Mouse (Mus musculus) liver, embryonic 14.5 days (tissue): ENCODE results near the gene C87499. TPM values are rescaled to one million over a fixed set of nuclear protein-coding genes. Genes with fewer than 3 reads are reported as not detected.

Experiments used
- ATAC-seq: fragments of 200-750 bp; cut with Nextera tagmentation; 2 replicates; pipeline ENCODE4 v1.8.0; 2017; ENCODE audit warnings: moderate number of reproducible peaks, mild to moderate bottlenecking, moderate library complexity; ENCODE audit not compliant: insufficient read depth
- DNase-seq, 3 experiments: peaks; one replicate each; pipeline ENCODE4 v3.0.0-alpha.2; 2012 to 2013; ENCODE audit warnings: low read depth in 3 of 3, low spot score in 3 of 3
- H3K27ac ChIP-seq: fragments of 300-500 bp; sonication (generic); 2 replicates; pipeline ENCODE4 v1.5.1; 2014; ENCODE audit warnings: moderate library complexity, mild to moderate bottlenecking, control low read depth, inconsistent platforms
- H3K27me3 ChIP-seq: fragments of 300-500 bp; sonication (generic); 2 replicates; pipeline ENCODE4 v1.6.1; 2014; ENCODE audit warnings: mild to moderate bottlenecking, low read length, moderate library complexity; ENCODE audit not compliant: control insufficient read depth, insufficient read depth
- H3K36me3 ChIP-seq: fragments of 300-500 bp; sonication (generic); replicated peaks from 2 replicates; pipeline ENCODE4 v1.6.1; 2014; ENCODE audit warnings: low read depth; ENCODE audit not compliant: control insufficient read depth, insufficient read depth
- H3K4me1 ChIP-seq, 2 experiments: fragments of 200-500 bp in 1 of 2; fragments of 300-500 bp in 1 of 2; sonication (generic) in 1 of 2; replicated peaks; 2 replicates each; pipeline ENCODE4 v1.6.1; 2012 to 2014; ENCODE audit warnings: antibody characterized with exemption in 1 of 2, inconsistent platforms in 1 of 2, low read length in 1 of 2; ENCODE audit not compliant: control insufficient read depth in 2 of 2, insufficient read depth in 2 of 2
- H3K4me2 ChIP-seq: fragments of 300-500 bp; sonication (generic); 2 replicates; pipeline ENCODE4 v1.6.1; 2014; ENCODE audit warnings: low read depth, mild to moderate bottlenecking, control low read depth, moderate library complexity
- H3K4me3 ChIP-seq, 2 experiments: fragments of 200-500 bp in 1 of 2; fragments of 300-500 bp in 1 of 2; sonication (generic) in 1 of 2; 2 replicates each; pipeline ENCODE4 v1.5.1; 2012 to 2014; ENCODE audit warnings: low read depth in 2 of 2, low read length in 2 of 2, mild to moderate bottlenecking in 2 of 2, control low read depth in 1 of 2, inconsistent platforms in 1 of 2, moderate library complexity in 1 of 2; ENCODE audit not compliant: insufficient read depth in 1 of 2
- H3K9ac ChIP-seq: fragments of 300-500 bp; sonication (generic); replicated peaks from 2 replicates; pipeline ENCODE4 v1.6.1; 2014; ENCODE audit warnings: mild to moderate bottlenecking, control low read depth, moderate library complexity
- H3K9me3 ChIP-seq: fragments of 300-500 bp; sonication (generic); 2 replicates; pipeline ENCODE4 v1.6.1; 2016; ENCODE audit warnings: low read length, mixed read lengths; ENCODE audit not compliant: control insufficient read depth
- CTCF ChIP-seq: IDR thresholded peaks from 2 replicates; pipeline ENCODE4 v1.5.1; 2016; ENCODE audit warnings: antibody characterized with exemption, low read depth, control low read depth
- EP300 ChIP-seq: IDR thresholded peaks from 2 replicates; pipeline ENCODE4 v1.6.1; 2016; ENCODE audit warnings: antibody characterized with exemption, low read depth
- WGBS: fragments of 180-500 bp; shearing (Covaris S2); extraction: QIAGEN DNeasy Blood & Tissue Kit; methylation state at CpG from one replicate; pipeline ENCODE4 v1.1.7; 2014; ENCODE audit not compliant: insufficient replicate concordance; 5-methylcytosine and 5-hydroxymethylcytosine counted together
- polyA plus RNA-seq, 2 experiments: library from polyadenylated mRNA; depleted of rRNA in 1 of 2; stranded (reverse) in 1 of 2; unstranded in 1 of 2; fragments of >200 nt; fragmentation: Nextera tagmentation in 1 of 2; extraction: Ambion mirVana in 1 of 2; gene quantifications; 2 replicates each; pipeline versions ENCODE4 v1.2.1 to v1.2.3; 2012 to 2014

The C87499 gene
- polyA plus RNA-seq, 2 experiments: not detected

DNA sequence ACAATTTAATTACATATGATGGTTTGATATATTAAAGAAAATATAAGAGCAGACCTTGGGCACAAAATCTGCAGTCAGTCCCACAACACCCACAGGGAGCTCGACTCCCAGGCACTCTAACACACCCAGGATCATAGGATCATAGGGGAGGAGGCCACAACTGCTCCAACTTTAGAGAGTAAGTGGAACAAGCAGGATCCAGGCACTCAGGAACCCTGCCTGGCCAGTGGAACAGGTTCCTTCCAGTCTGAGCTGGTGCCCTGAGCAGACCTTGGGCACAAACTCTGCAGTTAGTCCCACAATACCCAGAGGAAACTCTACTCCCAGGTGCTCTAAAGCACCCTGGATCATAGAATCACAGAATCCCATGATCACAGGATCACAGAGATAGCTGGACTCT, 21.2 kb upstream of the C87499 start:
- Histone ChIP-seq H3K4me3 (no peak overlapping the region), H3K4me1 (no peaks in the 10 kb centered on the region), H3K27ac (no peak overlapping the region), H3K9ac (no peak overlapping the region), H3K4me2 (no peak overlapping the region), H3K27me3 (no peaks in the 10 kb centered on the region), H3K36me3 (no peaks in the 10 kb centered on the region), H3K9me3 (no peaks in the 10 kb centered on the region)
- TF ChIP-seq EP300 (no peak), CTCF (no peak)
- no peak for ATAC-seq
- no peak for DNase-seq
- 19% methylated on average over 1 of the region's 1 CpGs for WGBS

DNA sequence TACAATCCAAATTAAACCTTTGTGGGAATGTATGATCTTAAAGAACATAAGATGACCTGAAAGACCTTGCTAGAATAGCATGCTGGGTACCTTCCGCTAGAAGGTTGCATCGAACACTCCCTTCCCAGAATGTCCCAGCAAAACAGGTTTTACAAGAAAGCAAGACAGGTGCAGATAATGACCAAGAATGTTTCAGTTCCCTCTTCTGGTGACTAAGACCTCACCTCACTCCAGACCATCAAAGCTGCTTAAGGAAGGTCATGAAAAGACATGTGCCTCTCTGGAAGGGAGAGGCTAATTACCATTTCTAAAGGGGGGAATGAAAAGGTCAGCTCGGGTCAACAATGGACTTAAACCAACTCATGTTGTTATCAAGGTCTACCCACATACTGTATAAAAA, 19.4 kb upstream of the C87499 start:
- no peaks in the 10 kb centered on the region for H3K9me3 ChIP-seq
- ATAC-seq: no peak
- no peaks in the 10 kb centered on the region for H3K27me3 ChIP-seq
- H3K27ac ChIP-seq: no peak overlapping the region
- no peak overlapping the region for H3K4me3 ChIP-seq
- H3K9ac ChIP-seq: no peak overlapping the region
- no peaks in the 10 kb centered on the region for H3K4me1 ChIP-seq
- TF ChIP-seq CTCF: no peak
- no peak for TF ChIP-seq EP300
- WGBS: 68% methylated on average over 3 of the region's 3 CpGs
- H3K36me3 ChIP-seq: no peaks in the 10 kb centered on the region
- H3K4me2 ChIP-seq: no peak overlapping the region
- no peak for DNase-seq

- Histone ChIP-seq H3K36me3 (no peaks in the 10 kb centered on the region), H3K4me1 (no peaks in the 10 kb centered on the region), H3K4me2 (no peak within 1 kb of the TSS), H3K27ac (no peak within 1 kb of the TSS), H3K4me3 (no peak within 1 kb of the TSS), H3K9ac (no peak within 1 kb of the TSS), H3K9me3 (no peaks in the 10 kb centered on the region), H3K27me3 (no peaks in the 10 kb centered on the region)
- ATAC-seq (no peak), DNase-seq (no peak)
- TF ChIP-seq EP300 (no peak), CTCF (no peak)
- WGBS: 23% methylated on average over 2 of the region's 2 CpGs
These were observed 10.1 kb upstream of the C87499 start, which contains the start of gene Ifna13 for GRCm38 (mm10) chr4:88644359-88644758. Gene Ifna13, minus strand, starts transcription at chr4:88644459.

GRCm38 (mm10) chr4:88642526-88642925, 8.3 kb upstream of the C87499 start:
- Histone ChIP-seq H3K9ac (no peak overlapping the region), H3K36me3 (no peaks in the 10 kb centered on the region), H3K4me2 (no peak overlapping the region), H3K4me1 (no peaks in the 10 kb centered on the region), H3K4me3 (no peak overlapping the region), H3K9me3 (no peaks in the 10 kb centered on the region), H3K27me3 (no peaks in the 10 kb centered on the region), H3K27ac (no peak overlapping the region)
- ATAC-seq: no peak
- DNase-seq: no peak
- 21% methylated on average over 2 of the region's 2 CpGs for WGBS
- no peak for TF ChIP-seq EP300
- no peak for TF ChIP-seq CTCF

DNA sequence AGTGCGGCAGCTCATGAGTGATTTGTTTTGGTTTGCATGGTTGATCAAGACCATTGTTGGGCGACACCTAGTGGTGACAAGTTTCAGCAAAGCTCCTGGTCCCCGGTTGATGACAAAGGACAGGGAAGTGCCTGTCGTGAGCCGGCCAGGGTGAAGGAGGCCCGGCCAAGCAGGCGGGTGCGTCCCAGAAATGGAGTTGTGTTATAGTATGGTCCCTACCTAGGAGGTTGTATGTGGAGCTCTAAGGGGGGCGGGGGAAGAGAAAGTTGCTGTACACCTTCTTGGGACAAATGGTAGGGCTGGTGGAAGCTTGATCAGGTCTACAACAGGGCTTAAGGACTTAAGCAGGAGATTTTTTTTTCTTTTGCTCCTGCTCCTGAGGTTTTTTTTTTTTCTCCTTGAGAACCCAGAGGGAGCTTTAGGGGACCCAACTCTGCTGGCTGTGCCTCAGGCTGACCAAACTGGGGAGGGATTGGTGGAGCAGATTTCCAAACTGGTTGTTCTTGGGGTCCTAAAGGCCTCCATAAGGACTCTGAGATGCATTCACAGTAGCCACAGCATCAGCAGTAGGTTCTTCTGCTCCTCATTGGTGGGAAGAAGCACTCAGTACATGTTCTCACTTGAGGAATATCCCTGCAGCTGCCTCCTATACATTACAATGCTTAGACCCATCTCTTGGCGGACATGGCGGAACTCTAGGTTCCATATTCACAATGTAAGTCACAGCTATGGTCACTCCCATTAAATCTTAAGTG, 7.0 kb upstream of the C87499 start:
- H3K36me3 ChIP-seq: no peaks in the 10 kb centered on the region
- no peaks in the 10 kb centered on the region for H3K27me3 ChIP-seq
- H3K9me3 ChIP-seq: no peaks in the 10 kb centered on the region
- 17% methylated on average over 11 of the region's 11 CpGs for WGBS
- H3K4me1 ChIP-seq: no peaks in the 10 kb centered on the region
- ATAC-seq (peak; percentile 77), DNase-seq (peak; percentile 88 to 100 (median 100))
- no peak overlapping the region for H3K9ac ChIP-seq
- no peak overlapping the region for H3K27ac ChIP-seq
- peak overlapping the region; percentile 40 to 69; a peak in 3 of 4 replicates for H3K4me3 ChIP-seq
- peak overlapping the region; percentile 40 for H3K4me2 ChIP-seq
- TF ChIP-seq EP300: no peak
- peak; percentile 76 for TF ChIP-seq CTCF
